Mouse (Mus musculus) urinary bladder, adult 18-20 months (tissue): Measurements from ENCODE around the gene Alox12e.

ENCODE experiments used
- DNase-seq, 2 experiments: peaks; one replicate each; pipeline ENCODE4 v3.0.0; 2022; ENCODE audit warnings: low spot score in 2 of 2, mixed read lengths in 2 of 2

Alox12e gene

GRCm38 (mm10) chr11:70285686-70286085 lies 36.7 kb downstream of the Alox12e start:
- no peak for DNase-seq

- DNase-seq, result no peak
Measured at GRCm38 (mm10) chr11:70284757-70285156, 37.7 kb downstream of the Alox12e start.

DNA sequence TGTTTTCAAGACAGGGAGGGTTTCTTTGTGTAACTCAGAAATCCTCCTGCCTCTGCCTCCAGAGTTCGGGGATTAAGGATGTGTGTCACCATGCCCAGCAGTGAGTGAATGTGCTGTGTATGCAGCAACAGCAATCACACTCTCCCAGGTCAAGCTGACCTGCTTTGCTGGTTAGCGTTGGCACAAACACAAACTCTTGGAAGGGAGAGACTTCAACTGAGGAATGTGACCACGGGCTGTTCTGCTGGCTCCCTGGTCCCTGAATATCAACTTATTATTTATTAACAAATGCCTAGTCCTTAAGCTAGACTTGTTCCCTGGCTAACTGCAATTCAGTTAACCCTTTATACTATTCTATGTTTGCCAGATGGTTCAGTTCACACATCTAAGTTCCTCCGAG lies 38.8 kb downstream of the Alox12e start:
- DNase-seq, result no peak

DNA sequence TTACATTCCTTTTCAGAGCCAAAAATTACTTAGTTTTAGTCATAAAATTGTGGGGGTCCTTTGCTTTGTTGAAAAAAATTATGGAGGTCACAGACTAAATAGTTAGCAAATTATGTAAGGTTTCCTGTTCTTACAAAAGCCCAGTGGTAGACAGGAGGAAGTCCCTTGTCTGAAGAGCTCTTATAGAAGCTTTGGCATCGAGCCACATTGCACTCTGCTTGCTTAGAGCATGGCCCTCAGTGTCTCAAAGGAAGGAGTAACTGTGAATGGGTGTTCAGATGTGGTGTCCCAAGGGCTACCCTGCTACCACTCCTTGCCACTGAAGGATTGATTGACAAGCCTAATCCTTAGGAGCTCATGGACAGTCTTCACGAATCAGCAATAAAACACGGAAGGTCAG lies 42.0 kb downstream of the Alox12e start:
- DNase-seq, result no peak

DNA sequence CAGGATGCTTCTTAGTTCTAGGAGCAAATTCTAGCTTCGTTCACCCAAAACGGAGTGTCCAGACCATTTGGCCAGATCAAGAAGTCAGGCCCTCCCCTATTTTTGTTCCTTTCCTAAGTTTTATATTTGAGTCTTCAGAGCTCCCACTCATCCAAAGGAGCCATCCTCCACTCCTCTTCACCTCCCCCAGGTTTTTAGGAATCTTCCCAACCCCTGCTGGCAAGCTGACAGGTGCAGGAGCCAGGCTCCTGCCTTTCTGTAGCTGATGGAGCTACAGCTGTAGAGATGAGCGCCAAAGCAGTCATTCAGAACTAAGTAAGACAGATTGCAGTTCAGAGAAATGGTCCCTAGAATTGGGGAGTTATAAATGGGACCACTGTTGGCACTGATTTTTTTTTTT lies 43.5 kb downstream of the Alox12e start:
- no peak for DNase-seq

- peak in 1 of 2 experiments; percentile 24 for DNase-seq
Measured at GRCm38 (mm10) chr11:70271641-70272040, 50.8 kb downstream of the Alox12e start.

DNA sequence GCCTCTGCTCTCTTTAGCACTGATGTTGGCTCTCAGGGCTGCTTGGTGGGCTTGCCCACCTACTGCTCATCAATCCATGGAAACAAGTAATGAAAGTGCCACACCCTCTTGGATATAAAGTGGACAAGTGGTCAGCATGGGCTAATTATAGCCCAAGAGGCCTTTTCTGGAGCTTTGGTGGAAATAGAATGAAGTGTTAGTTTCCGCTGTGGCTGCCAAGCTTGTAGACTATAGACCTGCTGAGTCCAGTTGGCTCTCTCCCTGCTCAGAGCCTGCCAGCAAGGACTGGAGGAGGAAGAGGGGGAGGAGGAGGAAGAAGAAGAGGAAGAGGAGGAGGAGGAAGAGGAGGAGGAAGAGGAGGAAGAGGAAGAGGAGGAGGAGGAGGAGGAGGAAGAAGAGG lies 56.0 kb downstream of the Alox12e start:
- DNase-seq, result no peak

DNA sequence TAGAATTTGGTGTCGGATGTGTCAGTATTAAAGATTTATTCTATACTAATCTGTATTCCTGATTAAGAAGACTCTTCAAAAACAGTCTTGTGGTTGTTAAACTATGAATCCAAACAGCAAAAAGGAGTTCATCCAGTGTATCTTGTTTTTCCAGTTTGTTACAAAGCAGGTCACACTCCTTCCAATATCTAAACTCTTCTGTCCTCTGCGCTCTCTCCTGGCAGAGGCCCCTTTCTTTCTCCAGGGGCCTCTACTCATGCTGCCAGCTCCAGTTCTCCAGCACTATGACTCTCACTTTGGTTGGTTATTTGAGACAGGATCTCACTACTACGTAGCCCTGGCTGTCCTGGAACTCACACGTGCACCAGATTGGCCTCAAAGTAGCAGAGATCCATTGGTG lies 56.6 kb downstream of the Alox12e start:
- DNase-seq, result no peak
